Mouse (Mus musculus) urinary bladder, adult 18-20 months (tissue): ENCODE data around the gene Nfkbie.

ENCODE experiments used
- DNase-seq, 2 experiments: peaks; one replicate each; pipeline ENCODE4 v3.0.0; 2022; ENCODE audit warnings: low spot score in 2 of 2, mixed read lengths in 2 of 2

The Nfkbie gene

GRCm38 (mm10) chr17:45596631-45597396 lies 41.3 kb downstream of the Nfkbie start:
- DNase-seq: peak in 1 of 2 experiments; percentile 59

GRCm38 (mm10) chr17:45597787-45598186 lies 42.3 kb downstream of the Nfkbie start:
- no peak for DNase-seq

GRCm38 (mm10) chr17:45598376-45598775 lies 42.9 kb downstream of the Nfkbie start:
- no peak for DNase-seq

GRCm38 (mm10) chr17:45598891-45599290 lies 43.4 kb downstream of the Nfkbie start:
- no peak for DNase-seq

DNA sequence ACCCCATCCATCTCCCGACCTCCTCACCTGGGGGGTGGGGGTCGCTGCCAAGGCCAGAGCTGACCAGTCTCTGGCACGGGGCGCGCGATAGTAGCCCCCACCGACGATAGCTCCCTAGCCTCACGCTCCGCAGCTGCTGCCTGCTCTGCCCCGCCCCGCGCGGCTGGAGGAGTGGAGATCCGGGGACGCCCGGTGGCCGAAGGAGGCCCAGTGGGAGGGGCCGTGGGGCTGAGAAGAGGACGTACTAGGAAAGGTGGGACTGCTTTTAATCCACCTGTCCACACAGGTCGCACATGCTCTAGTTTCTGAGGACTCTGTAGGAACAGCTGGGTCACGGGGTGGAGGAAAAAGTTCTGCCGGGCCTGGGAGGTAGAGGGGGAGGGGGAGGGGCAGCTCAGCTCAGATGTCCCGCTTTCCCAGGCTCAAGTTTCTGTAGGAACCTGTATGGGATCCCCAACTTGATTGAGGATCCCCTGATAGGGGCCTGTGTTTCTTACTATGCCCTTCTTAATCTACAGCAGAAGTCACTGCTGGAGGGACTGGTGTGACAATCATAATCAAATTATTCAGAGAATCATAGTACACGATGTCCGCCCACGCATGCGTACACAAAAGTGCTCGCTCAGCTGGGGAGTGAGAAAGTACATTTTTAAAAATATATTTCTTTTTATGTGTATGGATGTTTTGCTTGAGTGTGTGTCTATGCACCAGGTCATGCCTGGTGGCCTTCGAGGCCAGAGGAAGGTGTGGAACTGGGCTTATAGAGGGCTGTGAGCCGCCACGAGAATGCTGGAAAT lies 44.1 kb downstream of the Nfkbie start, which contains the start of gene Slc29a1:
Slc29a1 (minus strand) TSS at position 161 of the 797 bp plus-strand sequence.
- DNase-seq: no peak

DNA sequence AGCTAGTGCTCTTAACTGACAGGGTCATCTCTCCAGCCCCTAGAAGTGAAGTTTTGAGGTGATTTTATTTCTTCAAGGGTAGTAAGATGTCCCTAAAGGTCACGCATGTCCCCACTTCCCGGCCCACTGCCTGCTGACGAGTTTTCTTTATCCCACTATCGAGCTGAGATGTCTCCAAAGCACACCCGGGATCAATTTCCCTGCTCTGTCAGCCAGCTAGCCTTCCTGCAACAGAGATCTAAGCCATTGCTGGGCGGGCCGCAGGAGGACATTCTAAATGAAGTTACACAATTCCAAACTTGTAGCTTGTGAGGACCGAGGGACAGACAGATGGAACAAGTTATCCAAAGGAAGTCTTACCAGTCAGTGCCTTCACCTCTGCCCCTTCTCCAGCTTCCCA lies 44.8 kb downstream of the Nfkbie start:
- no peak for DNase-seq

GRCm38 (mm10) chr17:45601325-45601724 lies 45.8 kb downstream of the Nfkbie start:
- no peak for DNase-seq

GRCm38 (mm10) chr17:45601877-45602304 lies 46.4 kb downstream of the Nfkbie start, which contains the start of gene Mymx:
TSS of gene Mymx (minus strand) at chr17:45602102.
- DNase-seq: no peak

DNA sequence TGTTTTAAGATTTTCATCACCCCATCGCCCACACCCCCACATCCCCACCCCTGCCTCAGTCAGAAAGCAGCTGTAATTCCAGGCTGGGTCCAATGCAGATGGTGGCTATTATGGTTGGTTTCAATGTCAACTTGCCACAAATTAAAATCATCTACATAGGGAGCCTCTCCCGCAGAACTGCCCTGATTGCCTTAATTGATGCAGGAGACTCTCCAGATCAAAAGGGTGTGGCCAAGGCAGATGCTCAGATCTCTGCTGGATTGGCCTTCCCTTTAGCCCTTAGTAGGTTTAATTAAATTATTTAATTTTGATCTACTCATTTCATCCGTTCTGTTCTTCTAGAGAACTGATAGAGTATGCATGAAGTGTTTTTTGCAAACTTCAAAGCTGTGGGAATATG lies 47.5 kb downstream of the Nfkbie start:
- DNase-seq: no peak

DNA sequence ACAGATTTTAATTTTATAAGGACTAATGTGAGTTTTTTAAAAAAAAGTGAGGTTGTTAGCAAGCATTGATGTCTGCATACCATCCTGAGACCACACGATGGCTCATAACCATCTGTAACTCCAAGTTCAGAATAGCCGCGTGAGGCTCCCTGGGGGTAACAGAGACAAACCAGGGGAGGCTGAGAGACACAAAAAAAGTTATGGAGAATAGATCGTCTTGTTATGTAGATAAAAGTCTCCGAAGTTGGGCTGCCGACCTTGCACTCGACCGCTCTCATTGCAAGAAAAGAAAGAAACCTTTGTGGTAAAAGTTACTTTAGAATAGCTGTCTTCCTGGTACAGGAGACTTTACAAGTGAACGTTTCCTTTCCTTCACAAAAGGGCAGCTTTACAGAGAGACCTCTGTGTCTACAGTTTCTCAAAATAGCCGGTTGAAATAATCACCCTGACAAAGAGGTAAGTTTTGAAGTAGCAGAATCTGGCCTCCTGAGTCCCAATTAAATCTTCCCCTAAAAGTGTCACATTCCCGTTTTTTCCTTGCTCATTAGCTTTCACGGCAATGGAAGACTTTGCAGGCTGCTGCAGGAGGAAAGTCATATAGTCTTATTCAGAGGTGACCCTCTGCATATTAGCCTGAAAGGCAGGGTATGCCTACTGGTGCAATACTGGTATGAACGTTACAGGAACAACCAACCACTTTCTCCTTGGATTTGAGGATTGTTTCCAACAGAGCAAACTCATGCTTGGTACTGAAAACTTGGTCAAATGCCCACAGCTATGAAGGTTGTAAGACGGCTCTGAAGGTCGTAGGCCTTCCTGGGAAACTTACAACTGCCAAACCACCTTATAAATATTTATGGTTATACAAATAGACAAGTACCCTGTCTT lies 51.7 kb downstream of the Nfkbie start:
- no peak for DNase-seq

GRCm38 (mm10) chr17:45608396-45608795 lies 52.9 kb downstream of the Nfkbie start:
- DNase-seq: no peak

DNA sequence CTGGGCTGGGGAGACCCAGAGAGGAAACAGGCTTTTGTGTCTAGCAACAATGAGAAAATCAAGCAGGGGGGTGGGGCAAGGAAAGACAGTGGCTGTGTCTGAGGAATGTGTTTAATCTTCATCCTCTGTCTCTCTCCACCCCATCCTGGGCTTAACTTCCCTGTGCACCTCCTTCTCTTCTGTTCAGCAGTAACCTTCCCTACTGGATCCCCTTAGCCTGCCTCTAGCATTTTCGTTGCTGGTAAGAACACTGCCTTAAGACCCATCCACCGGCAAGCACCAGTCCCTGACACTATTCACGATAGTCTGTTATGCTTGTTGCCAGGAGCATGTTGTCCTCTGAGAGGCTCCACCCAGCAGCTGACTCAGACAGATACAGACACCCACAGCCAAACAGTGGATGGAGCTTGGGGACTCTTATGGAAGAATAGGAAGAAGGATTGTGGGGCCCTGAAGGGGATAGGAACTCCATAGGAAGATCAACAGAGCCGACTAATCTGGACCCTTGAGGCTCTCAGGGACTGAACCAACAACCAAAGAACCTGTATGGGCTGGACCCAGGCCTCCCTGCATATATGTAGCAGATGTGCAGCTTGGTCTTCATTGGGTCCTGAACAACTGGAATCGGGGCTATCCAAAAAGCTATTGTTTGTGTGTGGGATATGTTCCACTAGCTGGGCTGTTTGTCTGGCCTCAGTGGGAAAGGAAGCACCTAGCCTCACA lies 54.8 kb downstream of the Nfkbie start:
- DNase-seq: no peak

- DNase-seq: no peak
Measured at GRCm38 (mm10) chr17:45612008-45612407, 56.5 kb downstream of the Nfkbie start.
